Comparison of ENCODE assay signal across 9 mouse cellular contexts in genomic region chr15:10177083-10177482, GRCm38 (mm10). TPM values are rescaled to one million over a fixed set of nuclear protein-coding genes. Genes with fewer than 3 reads are reported as not detected.
DNase-seq lines count a peak whose midpoint lies in the region; ATAC-seq and TF ChIP-seq lines count a peak whose summit lies in the region.
"Had no signal": no experiment of that assay in that cellular context is flagged by ENCODE, and none has a peak within 500 bp of the region (broad histone marks: within the 10 kb centered on the region; RNA-seq: fewer than 3 reads in every experiment).

Gene Prlr (plus strand): TSS chr15:10177238.

- H3K4me1 ChIP-seq in kidney, postnatal 0 days (replicated peaks; ENCODE audit: insufficient read depth, low read length): no peaks in the 10 kb centered on the region
- no peaks in the 10 kb centered on the region for H3K4me1 ChIP-seq in cortical plate, adult 2 months (ENCODE audit: control insufficient read depth, insufficient read depth, low read length)
- H3K4me1 ChIP-seq in hindbrain, embryonic 16.5 days (ENCODE audit: control insufficient read depth, insufficient read depth, low read depth, low read length): peaks cover 10% of the 10 kb centered on the region
- peaks cover 14% of the 10 kb centered on the region for H3K4me1 ChIP-seq in neural tube, embryonic 13.5 days (replicated peaks)

- H3K27me3 ChIP-seq in kidney, postnatal 0 days (ENCODE audit: insufficient read depth, low read length): no peaks in the 10 kb centered on the region
- H3K27me3 ChIP-seq in hindbrain, embryonic 16.5 days (replicated peaks; ENCODE audit: control insufficient read depth, insufficient read depth, low read length): no peaks in the 10 kb centered on the region
- H3K27me3 ChIP-seq in neural tube, embryonic 13.5 days: peaks cover 31% of the 10 kb centered on the region
- H3K27me3 ChIP-seq: Patski had no signal

- DNase-seq in kidney, postnatal 0 days (ENCODE audit: low spot score): peak; percentile 16
- no peak for DNase-seq in kidney, postnatal 10 days
- DNase-seq in left cerebral cortex, adult 11 months (ENCODE audit: low spot score): no peak
- DNase-seq in frontal cortex, adult 2 months (ENCODE audit: extremely low spot score in 1 of 2, low spot score in 1 of 2): no peak
- DNase-seq in gastrocnemius, postnatal 14 days: no peak

- peak within 1 kb of the TSS; percentile 75 for H3K4me2 ChIP-seq in kidney, postnatal 0 days (ENCODE audit: low read length)
- H3K4me2 ChIP-seq in hindbrain, embryonic 16.5 days (ENCODE audit: low read length): peak within 1 kb of the TSS; percentile 95
- H3K4me2 ChIP-seq in neural tube, embryonic 13.5 days: peak within 1 kb of the TSS; percentile 68

- H3K4me3 ChIP-seq in kidney, postnatal 0 days (replicated peaks; ENCODE audit: low read depth, low read length): peak within 1 kb of the TSS; percentile 36
- peak within 1 kb of the TSS; percentile 14; the same call in 1 of the 2 replicates for H3K4me3 ChIP-seq in cortical plate, adult 2 months (ENCODE audit: insufficient read depth, low read length)
- H3K4me3 ChIP-seq in hindbrain, embryonic 16.5 days (ENCODE audit: low read length): peak within 1 kb of the TSS; percentile 53
- H3K4me3 ChIP-seq in neural tube, embryonic 13.5 days: peak within 1 kb of the TSS; percentile 40

- 2% methylated on average over 9 of the region's 9 CpGs for WGBS in kidney, postnatal 0 days
- 3% methylated on average over 9 of the region's 9 CpGs for WGBS in hindbrain, embryonic 16.5 days
- 5% methylated on average over 9 of the region's 9 CpGs for WGBS in neural tube, embryonic 13.5 days

- H3K36me3 ChIP-seq in kidney, postnatal 0 days (ENCODE audit: insufficient read depth, low read length): no peaks in the 10 kb centered on the region
- no peaks in the 10 kb centered on the region for H3K36me3 ChIP-seq in hindbrain, embryonic 16.5 days (ENCODE audit: control insufficient read depth, insufficient read depth, low read length)
- H3K36me3 ChIP-seq in neural tube, embryonic 13.5 days: no peaks in the 10 kb centered on the region

- no peak for TF ChIP-seq CTCF in kidney, postnatal 0 days (IDR thresholded peaks at IDR 0.05; ENCODE audit: low read depth)
- TF ChIP-seq CTCF in cortical plate, adult 2 months (IDR thresholded peaks at IDR 0.05; ENCODE audit: extremely low read depth, insufficient read depth, low read length): no peak

- H3K27ac ChIP-seq in kidney, postnatal 0 days: no peak within 1 kb of the TSS
- H3K27ac ChIP-seq in cortical plate, adult 2 months (ENCODE audit: insufficient read depth, low read length): no peak within 1 kb of the TSS
- no peak within 1 kb of the TSS for H3K27ac ChIP-seq in hindbrain, embryonic 16.5 days (ENCODE audit: low read depth, low read length)
- no peak within 1 kb of the TSS for H3K27ac ChIP-seq in neural tube, embryonic 13.5 days (replicated peaks)

- no peaks in the 10 kb centered on the region for H3K9me3 ChIP-seq in kidney, postnatal 0 days (replicated peaks; ENCODE audit: low read length)
- H3K9me3 ChIP-seq in hindbrain, embryonic 16.5 days (ENCODE audit: control insufficient read depth, low read length): no peaks in the 10 kb centered on the region
- H3K9me3 ChIP-seq in neural tube, embryonic 13.5 days: no peaks in the 10 kb centered on the region

- peak within 1 kb of the TSS; percentile 35; the same call in 1 of the 2 replicates for H3K9ac ChIP-seq in kidney, postnatal 0 days (ENCODE audit: low read depth, low read length)
- H3K9ac ChIP-seq in hindbrain, embryonic 16.5 days (ENCODE audit: low read depth, low read length): peak within 1 kb of the TSS; percentile 65
- H3K9ac ChIP-seq in neural tube, embryonic 13.5 days: peak within 1 kb of the TSS; percentile 56

- intact Hi-C loops in gastrocnemius, postnatal 14 days (cut with DNase I; ENCODE audit: low total_unique reads): no loop called here

- TF ChIP-seq POLR2A in cortical plate, adult 2 months (IDR thresholded peaks at IDR 0.05; ENCODE audit: extremely low read depth, insufficient read depth, low read length): no peak

- ATAC-seq in kidney, postnatal 0 days (replicated peaks; ENCODE audit: low FRiP score, low read depth): no peak
- ATAC-seq in hindbrain, embryonic 16.5 days: peak; percentile 46; the same call in 1 of the 2 replicates
- no peak for ATAC-seq in neural tube, embryonic 13.5 days (ENCODE audit: low read depth)
- ATAC-seq: Patski had no signal

RNA-seq across cellular contexts. Expression of gene Prlr, which starts in this region (rescaled TPM):
- 6.9 and 9.1 TPM in 2 replicates for polyA plus RNA-seq in kidney, postnatal 0 days (2015; fragmentation: Nextera tagmentation; extraction: Ambion mirVana)
- polyA plus RNA-seq in cortical plate, adult 2 months (2012; rRNA removed): 0.23 and 0.54 TPM in 2 replicates
- 2.8 and 2.9 TPM in 2 replicates for polyA plus RNA-seq in hindbrain, embryonic 16.5 days (2015; fragmentation: Nextera tagmentation; extraction: Ambion mirVana)
- polyA plus RNA-seq in neural tube, embryonic 13.5 days (2015; fragmentation: Nextera tagmentation; extraction: Ambion mirVana): 1.1 and 2.1 TPM in 2 replicates
- polyA plus RNA-seq in frontal cortex, adult 2 months (2012; rRNA removed): 0.08 and 0.17 TPM in 2 replicates
- 1 to 10 TPM; 1.3 to 2.0 TPM for total RNA-seq in gastrocnemius, postnatal 14 days (2021)
- polyA plus RNA-seq: Patski had no signal
